14 mouse cellular contexts compared by ENCODE assay signal in the genomic region with DNA sequence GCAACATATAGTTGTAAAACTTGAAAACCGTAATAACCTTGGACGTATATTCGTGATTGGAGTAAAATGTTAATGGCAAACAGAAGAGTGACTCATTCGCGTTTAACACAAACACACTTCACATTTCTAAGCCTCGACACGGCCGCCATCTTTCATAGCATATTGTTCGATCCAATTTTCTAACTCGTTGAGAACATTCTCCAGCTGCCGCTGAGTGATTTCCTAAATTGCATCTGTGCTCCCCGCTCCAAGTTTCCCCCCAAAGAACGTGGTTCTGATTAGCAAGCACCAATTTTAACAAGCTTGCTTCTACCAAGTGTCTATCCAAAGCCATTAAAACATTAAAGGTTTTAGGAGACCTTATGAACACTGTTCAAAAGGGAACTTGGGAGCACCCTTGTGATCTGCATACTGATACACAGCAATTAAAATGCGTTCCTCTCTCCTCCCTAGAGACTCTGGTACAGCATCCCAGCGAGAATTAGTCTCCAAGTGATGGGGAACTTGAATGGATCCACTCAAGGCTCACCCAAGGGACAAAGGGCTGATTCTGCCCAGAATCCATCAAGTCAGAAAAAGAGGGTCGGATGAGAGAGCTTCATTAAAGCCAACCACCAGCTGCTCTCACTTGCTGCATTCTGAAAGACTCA.
A peak's percentile ranks its signal among the peaks of the same experiment; 100 is the strongest.
DNase-seq lines count a peak whose midpoint lies in the region; ATAC-seq and TF ChIP-seq lines count a peak whose summit lies in the region.
"Had no signal": no experiment of that assay in that cellular context is flagged by ENCODE, and none has a peak within 500 bp of the region (broad histone marks: within the 10 kb centered on the region; RNA-seq: fewer than 3 reads in every experiment).

No protein-coding gene starts in this region.

- no peak overlapping the region for H3K4me3 ChIP-seq in left cerebral cortex, adult 2 months
- H3K4me3 ChIP-seq in forebrain, embryonic 15.5 days = no peak overlapping the region
- no peak overlapping the region for H3K4me3 ChIP-seq in limb, embryonic 12.5 days (replicated peaks)
- H3K4me3 ChIP-seq: erythroblast, embryonic 14.5 days; heart, embryonic 13.5 days; liver, embryonic 13.5 days had no signal

- WGBS in forebrain, embryonic 15.5 days = 26% methylated on average over 16 of the region's 16 CpGs
- 30% methylated on average over 16 of the region's 16 CpGs for WGBS in limb, embryonic 12.5 days

- H3K9me3 ChIP-seq in forebrain, embryonic 15.5 days = no peaks in the 10 kb centered on the region
- no peaks in the 10 kb centered on the region for H3K9me3 ChIP-seq in limb, embryonic 12.5 days
- H3K9me3 ChIP-seq: heart, embryonic 13.5 days; liver, embryonic 13.5 days had no signal

- peaks cover 13% of the 10 kb centered on the region for H3K4me1 ChIP-seq in forebrain, embryonic 15.5 days
- peaks cover 18% of the 10 kb centered on the region for H3K4me1 ChIP-seq in limb, embryonic 12.5 days (replicated peaks)
- H3K4me1 ChIP-seq: heart, embryonic 13.5 days; liver, embryonic 13.5 days had no signal

- intact Hi-C loops in left cerebral cortex, postnatal 25 days (cut with DNase I) = no loop called here
- intact Hi-C loops in left cerebral cortex, adult 2 months (cut with DNase I) = no loop called here

- H3K36me3 ChIP-seq in forebrain, embryonic 15.5 days = no peaks in the 10 kb centered on the region
- no peaks in the 10 kb centered on the region for H3K36me3 ChIP-seq in limb, embryonic 12.5 days
- H3K36me3 ChIP-seq: heart, embryonic 13.5 days had no signal

- no peak overlapping the region for H3K4me2 ChIP-seq in forebrain, embryonic 15.5 days (replicated peaks)
- H3K4me2 ChIP-seq in limb, embryonic 12.5 days = peak overlapping the region; percentile 3; the same call in 1 of the 2 replicates
- H3K4me2 ChIP-seq: heart, embryonic 13.5 days; liver, embryonic 13.5 days had no signal

- no peaks in the 10 kb centered on the region for H3K27me3 ChIP-seq in forebrain, embryonic 15.5 days
- peaks cover 6% of the 10 kb centered on the region for H3K27me3 ChIP-seq in limb, embryonic 12.5 days
- H3K27me3 ChIP-seq: heart, embryonic 13.5 days; liver, embryonic 13.5 days had no signal

- no peak overlapping the region for H3K27ac ChIP-seq in left cerebral cortex, adult 2 months
- no peak overlapping the region for H3K27ac ChIP-seq in forebrain, embryonic 15.5 days (replicated peaks)
- H3K27ac ChIP-seq in limb, embryonic 12.5 days = no peak overlapping the region
- H3K27ac ChIP-seq: heart, embryonic 13.5 days; liver, embryonic 13.5 days had no signal

- no peak overlapping the region for H3K9ac ChIP-seq in forebrain, embryonic 15.5 days (replicated peaks)
- H3K9ac ChIP-seq in limb, embryonic 12.5 days (replicated peaks) = no peak overlapping the region
- H3K9ac ChIP-seq: heart, embryonic 13.5 days; liver, embryonic 13.5 days had no signal

- peak; percentile 11 to 50 for DNase-seq in left cerebral cortex, postnatal 25 days (ENCODE audit: low spot score in 2 of 2)
- DNase-seq in left cerebral cortex, adult 2 months (ENCODE audit: extremely low spot score in 1 of 2, low spot score in 2 of 2) = no peak
- peak; percentile 17 for DNase-seq in right cerebral cortex, adult 18-20 months
- no peak for DNase-seq in right cerebral cortex, postnatal 25 days
- no peak for DNase-seq in kidney, adult 11 months
- DNase-seq in ovary, postnatal 14 days (ENCODE audit: low spot score) = no peak
- DNase-seq: gastrocnemius, postnatal 36 days; kidney, postnatal 4 days; liver, embryonic 13.5 days had no signal

- no peak for TF ChIP-seq CTCF in left cerebral cortex, adult 2 months (IDR thresholded peaks at IDR 0.05)

- peak; percentile 77 for ATAC-seq in forebrain, embryonic 15.5 days (replicated peaks)
- no peak for ATAC-seq in limb, embryonic 12.5 days (ENCODE audit: insufficient number of reproducible peaks, insufficient read depth, low FRiP score, low TSS enrichment, low read depth)
- ATAC-seq: inflammation-experienced regulatory T-cells, adult 6 months had no signal

Comparison
In these comparisons a context has a peak if more than half of its experiments do, and no peak if none do; other contexts are left out.
1. DNase-seq: peak in left cerebral cortex, postnatal 25 days (2 of 2) and right cerebral cortex, adult 18-20 months (single experiment); none in left cerebral cortex, adult 2 months (0 of 2), right cerebral cortex, postnatal 25 days (single experiment), kidney, adult 11 months (single experiment) and ovary, postnatal 14 days (single experiment).